Mouse (Mus musculus): Measurements from ENCODE around the gene Tmem163.

Gene Tmem163

DNA sequence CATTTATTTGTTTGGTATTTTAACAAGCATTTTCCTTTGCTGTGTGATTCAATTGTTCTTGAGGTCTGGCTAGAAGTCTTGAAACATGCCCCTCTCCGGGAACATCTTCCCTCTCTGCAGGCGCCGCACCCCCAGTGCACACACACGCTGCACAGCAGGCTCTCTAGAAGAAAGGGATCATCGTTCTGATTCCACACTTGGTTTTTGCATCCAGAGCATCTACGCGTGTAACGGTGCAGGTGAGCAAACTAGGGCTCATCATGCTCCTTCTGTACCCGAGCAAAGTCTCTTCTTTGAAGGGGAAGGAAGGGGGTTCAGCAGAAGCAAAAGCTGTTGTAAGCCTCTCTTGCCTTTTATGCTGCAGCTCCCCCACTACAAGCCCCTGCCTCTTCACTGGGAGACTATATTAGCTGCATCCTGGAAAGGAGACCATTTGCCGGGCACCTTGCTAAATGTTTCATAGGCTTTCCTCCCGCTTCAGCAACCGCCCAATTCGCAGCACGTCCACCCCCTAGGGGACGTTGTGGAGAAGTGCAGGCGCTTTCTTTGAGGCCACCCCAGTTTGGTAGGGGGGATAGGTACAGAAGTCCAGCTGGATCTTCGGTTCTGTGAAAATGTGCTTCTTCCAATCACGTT lies at the start of gene Tmem163:
Gene Tmem163 (minus strand): TSS at position 51 of the 636 bp plus-strand sequence.
- DNase-seq (ENCODE audit: low spot score in 2 of 2): peak; percentile 10 to 42

DNA sequence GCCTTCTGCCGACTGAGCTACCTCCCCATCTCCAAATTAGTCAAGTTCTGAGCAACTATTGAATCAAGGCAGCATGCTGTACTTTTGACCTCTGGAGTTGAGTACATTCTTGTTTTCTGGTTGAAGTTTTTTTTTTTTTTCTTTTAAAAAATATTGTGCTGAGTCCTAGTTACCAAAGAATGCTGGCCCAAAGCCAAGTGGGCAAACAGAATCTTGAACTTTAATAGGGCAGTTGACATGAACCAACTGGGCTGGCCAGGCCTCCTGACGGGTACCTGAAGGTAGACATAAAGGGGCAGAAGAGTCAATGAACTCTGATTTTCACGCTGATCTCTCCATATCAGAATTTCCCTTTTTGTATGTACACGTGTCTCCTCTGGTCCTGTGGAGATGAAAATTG lies 49.7 kb upstream of the Tmem163 start, which contains the start of gene Acmsd:
Gene Acmsd (plus strand): TSS at position 318 of the 400 bp plus-strand sequence.
- DNase-seq (ENCODE audit: low spot score in 2 of 2): no peak

DNA sequence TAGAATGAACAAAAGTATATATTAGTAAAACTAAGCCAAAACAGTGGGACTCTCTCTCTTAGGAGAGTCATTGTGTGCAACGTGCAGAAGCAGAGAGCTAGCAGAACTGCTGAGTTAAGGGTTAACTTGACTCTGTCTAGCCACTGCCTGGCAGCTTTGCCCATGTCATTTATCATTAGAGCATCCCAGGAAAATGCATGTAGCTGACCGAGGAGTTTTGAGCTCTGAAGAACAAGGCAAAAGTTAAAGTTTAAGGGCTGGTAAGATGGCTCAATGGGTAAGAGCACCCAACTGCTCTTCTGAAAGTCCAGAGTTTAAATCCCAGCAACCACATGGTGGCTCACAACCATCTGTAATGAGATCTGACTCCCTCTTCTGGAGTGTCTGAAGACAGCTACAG lies 44.2 kb upstream of the Tmem163 start:
- no peak for DNase-seq (ENCODE audit: low spot score in 2 of 2)

DNA sequence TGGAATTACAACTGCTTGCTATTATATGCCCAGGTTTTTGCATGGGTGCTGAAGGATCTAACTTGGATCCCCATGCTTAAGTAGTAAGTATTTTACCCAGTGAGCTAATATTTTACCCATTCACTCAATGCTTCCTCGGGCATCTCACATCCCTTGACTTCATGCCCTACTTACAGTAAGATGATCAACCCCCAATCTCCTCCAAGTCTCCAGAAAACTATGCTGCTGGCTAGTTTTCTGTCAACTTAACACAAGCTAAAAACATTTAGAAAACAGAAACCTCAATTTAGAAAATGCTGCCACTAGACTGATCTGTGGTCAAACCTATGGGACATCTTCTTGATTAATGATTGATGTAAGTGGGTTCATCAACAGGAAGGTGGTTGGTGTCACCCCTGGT lies 38.9 kb upstream of the Tmem163 start:
- no peak for DNase-seq (ENCODE audit: low spot score in 2 of 2)

DNA sequence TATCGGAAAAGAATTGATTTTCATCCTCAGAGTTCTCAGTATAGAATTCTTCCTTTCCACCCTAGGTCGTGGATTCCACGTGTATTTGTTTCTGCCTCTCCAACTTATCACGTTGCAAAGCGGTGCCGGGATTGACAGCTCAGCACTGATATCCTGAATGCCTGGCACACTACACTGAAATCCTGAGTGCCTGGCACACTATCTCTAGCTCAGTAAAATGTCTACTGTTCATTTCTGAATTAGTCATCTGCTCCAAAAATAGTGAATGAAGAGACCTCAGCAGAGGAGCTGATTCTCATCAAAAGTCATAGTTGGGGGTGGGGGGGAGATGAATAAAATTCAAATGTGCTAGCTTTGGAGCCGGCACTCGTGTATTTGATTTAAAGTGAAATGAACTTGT lies 37.1 kb upstream of the Tmem163 start:
- no peak for DNase-seq (ENCODE audit: low spot score in 2 of 2)

DNA sequence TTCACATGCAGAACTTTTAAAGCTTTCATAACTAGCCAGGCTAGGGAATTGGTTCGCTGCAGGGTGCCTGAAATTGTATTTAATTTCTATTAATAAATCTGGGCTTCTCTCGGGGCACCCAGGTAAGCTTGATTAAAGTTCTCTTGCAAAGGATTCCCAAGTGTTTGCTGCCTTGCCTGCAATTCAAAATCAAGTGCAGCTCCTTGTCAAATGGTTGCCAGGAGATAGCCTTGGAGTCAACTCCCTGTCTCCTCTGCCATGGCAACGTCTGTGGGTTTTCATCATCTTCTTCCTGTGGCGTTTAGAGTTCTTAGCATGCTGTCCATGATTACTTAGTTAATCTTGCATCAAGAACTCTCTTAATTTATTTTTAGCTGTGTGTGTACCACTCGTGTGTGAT lies 26.9 kb upstream of the Tmem163 start:
- DNase-seq (ENCODE audit: low spot score in 2 of 2): no peak

DNA sequence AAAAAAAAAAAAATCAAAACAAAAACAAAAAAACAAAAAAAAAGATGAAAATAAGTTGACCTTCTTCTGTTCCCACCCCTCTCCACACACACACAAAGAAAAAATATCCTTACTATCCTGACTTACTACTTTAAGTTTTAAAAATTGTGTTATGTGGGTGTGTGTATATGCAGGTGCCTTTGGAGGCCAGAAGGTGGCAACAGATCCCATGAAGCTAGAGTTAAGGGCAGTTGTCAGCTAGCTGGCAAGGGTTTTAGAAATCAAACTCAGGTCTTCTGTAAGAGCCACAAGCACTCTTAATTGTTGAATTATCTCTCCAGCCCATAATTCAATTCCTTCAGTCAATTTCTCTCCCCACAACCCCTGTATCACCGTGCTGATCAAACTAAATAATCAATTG lies 22.8 kb upstream of the Tmem163 start:
- DNase-seq (ENCODE audit: low spot score in 2 of 2): no peak

DNA sequence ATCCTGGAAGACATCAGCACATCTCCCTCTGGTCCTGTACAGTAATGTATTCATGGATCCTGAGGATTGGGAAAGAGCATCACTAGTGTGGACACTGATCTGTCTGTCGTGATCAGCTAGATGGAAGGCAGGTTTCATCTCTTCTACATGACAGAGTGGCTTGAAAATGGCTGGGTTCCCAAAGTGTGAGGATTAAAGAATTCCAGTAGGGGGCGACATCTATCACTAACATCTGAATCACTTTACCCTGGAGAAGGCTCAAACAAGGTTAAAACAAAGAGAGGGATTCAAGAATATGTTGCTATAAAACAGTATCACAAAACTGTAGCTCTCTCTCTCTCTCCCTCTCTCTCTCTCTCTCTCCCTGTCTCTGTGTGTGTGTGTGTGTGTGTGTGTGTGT lies 17.2 kb upstream of the Tmem163 start:
- DNase-seq (ENCODE audit: low spot score in 2 of 2): no peak

DNA sequence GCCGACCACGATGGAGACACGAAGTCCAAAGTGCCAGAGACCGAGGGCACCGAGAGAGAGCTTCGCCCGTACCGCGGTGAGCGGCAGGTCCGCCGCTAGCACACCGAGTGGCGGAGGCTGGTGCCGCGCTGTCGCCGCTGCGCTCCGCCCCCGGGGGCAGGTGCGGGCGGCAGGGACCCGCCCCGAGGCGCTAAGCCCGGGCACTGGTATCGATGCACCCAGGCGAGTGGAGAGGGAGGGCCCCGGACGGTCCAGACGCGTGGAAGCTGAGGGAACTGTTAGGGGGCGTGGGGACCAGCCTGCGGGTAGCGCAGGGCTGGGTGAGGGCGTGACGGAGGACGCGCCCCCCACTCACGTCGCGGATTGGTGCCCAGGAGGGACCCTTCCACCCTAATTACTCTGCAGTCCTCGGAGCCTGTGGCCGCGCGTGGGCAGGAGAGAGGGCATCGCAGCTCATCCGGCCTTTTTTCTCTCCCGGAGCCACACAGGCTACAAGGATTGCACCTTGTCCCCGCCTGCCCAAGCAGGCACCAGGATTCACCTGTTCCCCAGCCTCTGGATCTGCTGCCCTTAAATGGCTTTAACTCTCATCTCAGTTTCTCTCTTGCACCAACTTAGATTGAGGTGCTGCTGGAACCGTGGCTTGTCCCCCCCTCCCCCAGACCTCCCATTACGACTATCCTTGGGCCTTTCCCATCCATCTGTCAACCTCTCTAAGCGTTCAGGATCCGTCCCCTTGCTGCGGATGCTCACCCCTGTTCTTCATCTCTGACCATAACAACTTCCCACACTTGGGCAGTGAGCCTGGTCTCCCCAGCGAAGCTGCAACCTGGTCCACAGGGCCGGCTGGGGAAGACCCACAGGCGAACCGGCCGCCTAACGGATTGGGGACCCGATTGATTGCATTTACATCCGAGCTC lies 1.4 kb downstream of the Tmem163 start:
- DNase-seq (ENCODE audit: low spot score in 2 of 2): peak; percentile 28 to 54

DNA sequence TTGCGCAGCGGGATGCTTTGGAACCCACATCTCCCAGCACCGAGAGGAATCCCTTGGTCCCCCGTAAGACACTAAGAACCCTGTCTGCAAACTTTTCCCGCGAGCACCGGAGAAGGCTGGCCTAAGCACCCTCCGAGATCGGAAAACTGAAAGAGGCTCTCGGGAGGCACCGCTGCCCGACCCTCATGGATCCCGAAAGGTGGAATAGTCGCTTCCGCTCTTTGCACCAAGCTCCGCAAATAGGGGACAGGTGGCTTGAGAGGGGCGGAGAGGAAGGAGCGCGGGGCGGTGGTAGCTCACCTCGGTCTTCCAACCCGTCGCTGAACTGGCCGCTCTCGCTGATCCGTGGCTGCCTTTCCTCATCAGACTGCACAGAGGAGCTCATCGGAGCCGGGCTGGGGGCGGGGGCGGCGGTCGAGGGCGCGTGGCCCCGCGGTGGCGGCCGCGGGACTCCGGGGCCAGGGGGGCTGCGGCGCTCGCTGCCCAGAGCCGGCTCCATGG lies 2.2 kb downstream of the Tmem163 start:
- DNase-seq (ENCODE audit: low spot score in 2 of 2): peak; percentile 8 to 14

DNA sequence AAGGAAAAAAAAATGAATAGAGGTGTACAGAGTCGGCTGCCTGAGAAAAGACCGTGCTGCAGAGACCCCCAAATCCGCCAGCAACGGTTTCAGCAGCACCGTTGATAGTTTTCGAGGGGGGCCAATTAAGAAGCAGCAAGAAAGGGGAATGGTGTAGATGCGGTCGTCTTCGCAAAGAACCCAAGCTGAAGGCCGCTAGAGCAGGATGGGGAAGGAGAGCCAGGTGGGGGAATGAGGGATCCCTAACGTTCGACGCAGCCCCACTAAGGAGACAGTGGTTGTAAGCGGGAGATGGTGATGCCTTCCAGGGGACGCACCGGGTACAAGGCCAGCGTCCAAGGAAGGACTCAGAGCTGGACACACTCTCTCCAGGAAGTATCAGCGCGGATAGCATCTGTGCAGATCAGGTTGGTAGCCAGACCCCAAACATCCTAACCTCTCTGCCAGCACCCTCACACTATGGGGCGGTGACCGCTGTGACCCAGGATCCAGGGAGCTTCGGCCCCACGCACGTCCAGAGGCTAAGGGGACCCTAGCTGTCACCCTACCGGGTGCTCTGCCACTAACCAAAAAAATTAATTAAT lies 2.7 kb downstream of the Tmem163 start:
- DNase-seq (ENCODE audit: low spot score in 2 of 2): no peak

DNA sequence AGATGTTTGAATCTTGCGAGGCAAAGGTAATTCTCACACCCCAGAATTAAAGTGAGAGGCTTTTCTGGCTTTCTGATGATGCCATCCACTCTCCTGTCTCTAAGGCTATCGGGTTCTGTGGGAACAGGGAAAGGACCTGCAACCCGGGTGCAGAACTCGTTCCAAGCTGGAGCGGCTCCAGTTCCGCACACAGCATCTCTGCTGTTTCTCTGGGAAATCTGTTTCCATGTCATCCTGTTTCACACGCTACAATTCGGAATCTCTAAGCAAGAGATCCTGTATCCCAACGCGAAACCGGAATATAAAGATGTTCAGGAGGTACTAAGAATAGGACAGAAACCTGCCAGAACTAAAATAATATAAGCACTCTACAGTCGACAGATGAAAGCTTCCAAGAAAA lies 3.2 kb downstream of the Tmem163 start:
- no peak for DNase-seq (ENCODE audit: low spot score in 2 of 2)

DNA sequence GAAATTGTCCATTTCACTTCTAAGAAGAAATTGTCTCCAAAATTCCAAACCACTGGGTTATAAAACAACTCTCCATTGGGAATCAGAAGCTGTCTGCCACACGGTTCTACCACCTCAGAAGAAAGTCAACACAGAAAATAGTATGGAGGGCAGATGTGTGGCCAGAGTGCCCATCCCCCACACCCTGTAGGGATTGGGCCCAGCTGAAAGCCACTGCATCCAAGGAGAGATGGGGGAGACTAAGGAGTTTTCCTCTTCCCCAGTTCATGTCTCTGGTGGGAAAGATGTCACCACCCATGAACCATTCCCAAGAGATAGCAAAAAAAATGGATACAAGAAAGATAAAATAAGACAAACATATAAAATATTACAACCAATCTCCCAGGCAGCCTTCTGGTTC lies 4.1 kb downstream of the Tmem163 start:
- DNase-seq (ENCODE audit: low spot score in 2 of 2): no peak

DNA sequence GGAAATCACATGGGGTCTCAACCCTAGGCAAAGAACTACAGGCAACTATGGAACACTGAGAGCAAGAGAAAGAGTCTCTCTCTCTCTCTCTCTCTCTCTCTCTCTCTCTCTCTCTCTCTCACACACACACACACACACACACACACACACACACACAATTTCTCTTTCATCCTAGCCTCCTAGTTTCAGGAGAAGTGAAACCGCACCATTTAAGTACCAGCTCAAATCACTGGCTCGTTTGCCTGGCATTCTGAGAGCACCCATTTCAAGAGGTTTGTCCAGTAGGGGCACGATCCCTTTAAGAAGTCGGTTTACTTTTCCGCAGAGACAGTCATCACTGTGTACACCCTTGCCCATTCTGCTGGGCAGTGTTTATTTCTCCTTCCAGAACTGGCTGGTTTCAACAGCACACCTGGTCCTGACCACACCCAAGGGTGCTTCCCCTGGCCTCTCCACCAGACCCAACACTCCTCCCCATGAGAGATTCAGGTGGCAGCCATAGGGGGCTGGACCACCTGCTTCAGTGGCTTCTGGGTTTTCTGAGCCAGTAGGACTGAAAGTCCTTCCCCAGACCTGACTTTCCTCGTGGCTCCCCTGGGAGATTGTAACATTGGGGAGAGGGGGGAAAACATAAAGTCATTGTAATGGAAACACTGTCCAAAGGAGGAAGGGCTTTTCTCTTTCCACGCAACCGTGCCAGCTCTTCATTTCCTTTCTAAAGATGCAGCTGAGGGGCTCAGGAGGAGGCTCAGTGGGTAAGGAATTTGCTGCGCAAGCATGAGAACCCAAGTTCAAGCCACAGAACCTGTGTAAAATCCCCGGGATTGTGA lies 5.9 kb downstream of the Tmem163 start:
- no peak for DNase-seq (ENCODE audit: low spot score in 2 of 2)

DNA sequence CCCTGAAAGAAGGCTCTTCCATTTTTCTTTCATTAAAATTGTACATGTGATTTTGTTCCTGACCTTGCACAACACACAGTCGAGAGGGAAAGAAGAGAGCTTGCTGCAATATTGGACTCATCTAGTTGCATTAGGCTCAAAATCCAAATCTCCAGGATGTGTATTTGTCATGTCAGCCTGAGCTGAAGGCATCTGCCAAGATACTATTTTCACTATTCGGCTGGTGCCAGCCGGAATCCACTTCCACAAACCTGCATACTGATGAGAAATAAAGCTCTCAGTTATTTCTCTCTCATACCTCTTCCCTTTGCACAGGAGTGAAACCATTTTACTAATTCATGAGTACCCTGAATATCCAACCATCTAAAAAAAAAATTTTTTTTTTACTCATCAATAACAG lies 11.2 kb downstream of the Tmem163 start:
- no peak for DNase-seq (ENCODE audit: low spot score in 2 of 2)

DNA sequence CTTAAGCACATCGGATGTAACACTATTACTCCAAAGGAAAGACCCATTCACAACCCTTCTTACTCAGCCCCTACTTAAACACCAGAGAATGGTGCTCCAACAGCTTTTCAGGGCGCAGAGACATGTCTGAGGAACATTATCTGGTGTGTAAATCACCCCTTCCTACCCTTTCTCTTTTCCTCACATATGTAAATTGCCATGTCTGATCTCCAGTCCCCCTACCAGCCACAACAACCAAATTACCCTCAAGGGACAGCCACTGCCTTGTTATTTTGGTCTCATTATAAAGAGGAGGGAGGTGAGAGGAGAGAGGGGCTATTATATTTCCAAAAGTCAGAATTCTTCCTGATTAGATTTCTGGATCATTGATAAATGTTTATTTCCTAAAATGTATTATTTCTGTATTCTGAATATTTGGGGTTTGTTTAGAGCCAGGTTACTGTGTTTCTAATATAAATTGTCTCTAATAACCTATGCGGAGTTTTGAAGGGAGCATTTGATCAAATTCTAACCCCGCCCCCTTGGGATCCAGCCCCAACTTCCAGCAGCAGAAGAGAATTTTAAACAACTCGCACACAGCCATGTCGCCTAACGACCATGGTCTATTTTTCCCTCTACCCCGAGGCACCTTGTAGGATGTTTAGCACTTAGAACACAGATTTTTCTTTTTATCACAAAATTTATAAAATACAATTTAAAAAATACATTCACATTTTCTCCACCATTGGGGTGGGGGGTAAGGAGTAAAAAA lies 12.1 kb downstream of the Tmem163 start:
- DNase-seq (ENCODE audit: low spot score in 2 of 2): no peak

DNA sequence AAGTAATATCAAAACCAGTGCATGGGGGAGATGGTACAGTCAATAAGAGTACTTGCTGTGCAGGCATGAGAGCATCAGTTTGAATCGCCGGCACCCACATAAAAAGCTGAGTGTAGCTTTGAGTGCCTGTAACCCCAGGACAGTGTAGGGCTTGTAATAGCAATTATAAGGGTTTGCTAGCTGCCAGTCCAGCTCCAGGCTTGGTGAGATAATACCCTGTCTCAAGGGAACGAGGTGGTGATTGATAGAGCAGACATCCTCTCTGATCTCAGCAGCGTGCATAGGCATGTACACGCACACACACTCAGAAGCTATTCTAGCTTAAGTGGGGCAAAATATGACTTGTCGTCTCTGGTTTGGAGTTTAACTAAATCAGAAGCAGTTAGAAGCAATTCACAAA lies 13.1 kb downstream of the Tmem163 start:
- DNase-seq (ENCODE audit: low spot score in 2 of 2): no peak

DNA sequence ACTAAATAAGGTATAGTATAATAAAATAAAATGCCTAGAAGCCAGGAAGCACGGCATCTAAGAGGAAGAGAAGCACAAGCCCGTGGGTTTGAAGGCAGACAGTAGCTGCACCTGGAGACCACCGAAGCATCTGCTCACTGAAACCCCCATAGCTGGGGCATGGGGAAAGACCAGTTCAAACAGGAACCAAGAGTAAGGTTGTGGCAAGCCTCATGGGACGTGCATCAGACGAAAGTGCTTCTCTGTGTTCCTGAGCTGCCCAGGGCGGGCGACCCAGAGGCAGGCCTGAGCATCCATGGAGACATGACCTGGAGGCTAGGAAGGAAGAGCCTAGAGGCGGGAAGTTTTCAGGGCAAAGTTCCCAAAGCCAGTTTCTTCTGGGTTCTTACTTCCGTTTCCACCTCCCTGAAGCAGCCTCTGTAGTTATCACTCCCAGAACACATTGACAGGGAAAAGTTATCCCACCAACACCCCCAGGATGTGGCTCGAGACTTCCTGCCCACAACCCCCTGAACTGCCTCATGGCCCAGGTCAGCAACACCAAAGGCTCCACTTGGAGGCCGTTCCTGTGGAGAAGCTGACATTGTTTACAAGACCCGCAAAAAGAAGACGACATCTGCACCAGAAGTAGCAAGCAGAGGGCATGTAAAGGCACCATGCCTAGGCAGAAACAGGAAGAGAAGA lies 16.8 kb downstream of the Tmem163 start:
- peak in 1 of 2 experiments; percentile 11 for DNase-seq (ENCODE audit: low spot score in 2 of 2)

DNA sequence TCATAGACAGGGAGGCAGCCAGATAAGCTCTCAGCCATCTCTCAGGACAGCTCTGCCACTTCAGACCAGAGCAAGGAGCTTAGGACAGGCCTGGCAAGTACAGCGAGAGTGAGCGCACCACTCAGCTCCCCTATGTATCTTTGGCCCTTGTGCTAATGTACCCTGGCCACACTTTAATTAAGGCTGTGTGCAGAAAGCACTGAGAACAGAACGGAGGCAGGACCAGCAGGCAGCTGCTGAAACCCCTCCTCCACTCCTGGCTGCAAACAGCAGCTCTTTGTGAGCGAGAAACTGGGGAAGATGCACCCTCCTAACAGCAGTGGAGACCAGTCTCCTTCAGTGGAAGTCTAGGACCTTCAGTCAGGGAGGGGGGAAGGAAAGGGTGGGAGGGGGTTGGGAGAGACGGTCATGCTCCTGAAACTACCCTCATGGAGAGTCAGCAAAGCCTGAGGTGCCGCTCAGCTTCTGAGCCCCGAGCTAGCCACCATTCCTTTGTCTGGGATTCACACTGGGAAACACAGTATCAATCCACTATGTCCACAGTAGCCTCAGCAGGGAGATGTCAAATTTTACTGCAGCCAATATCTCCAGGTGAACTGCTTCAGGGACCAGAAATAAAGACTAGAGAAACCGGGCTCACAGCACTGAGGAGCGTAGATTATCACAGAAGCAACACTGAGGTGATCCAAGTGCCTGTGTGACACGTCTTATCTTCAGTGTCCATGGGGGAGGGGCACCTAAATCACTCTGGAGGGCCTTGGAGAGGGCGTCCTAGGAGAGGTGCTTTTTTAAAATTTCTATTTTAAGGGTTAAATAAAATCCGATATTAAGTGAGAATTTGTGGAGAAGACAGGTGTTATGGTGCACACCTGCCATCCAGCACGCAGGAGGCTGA lies 18.0 kb downstream of the Tmem163 start:
- DNase-seq (ENCODE audit: low spot score in 2 of 2): no peak
